Mouse (Mus musculus) heart, adult 10 weeks (tissue): ENCODE results near the gene Nme3. TPM values are rescaled to one million over a fixed set of nuclear protein-coding genes. Genes with fewer than 3 reads are reported as not detected.

Experiments
- polyA plus RNA-seq: library from polyadenylated mRNA; stranded (reverse); fragments of 350-450 nt; fragmentation: Illumina TruSeq; extraction: RNeasy Lipid Tissue Mini Kit (QIAGEN cat#74804); gene quantifications from one replicate; pipeline ENCODE4 v1.2.3, GENCODE M21; 2014; ENCODE audit warnings: low read depth, low replicate concordance

Nme3 gene
- polyA plus RNA-seq, result 30.4 TPM

GRCm38 (mm10) chr17:24896241-24896992 lies at the start of gene Nme3:
Gene Nme3 (plus strand): TSS chr17:24896500.

DNA sequence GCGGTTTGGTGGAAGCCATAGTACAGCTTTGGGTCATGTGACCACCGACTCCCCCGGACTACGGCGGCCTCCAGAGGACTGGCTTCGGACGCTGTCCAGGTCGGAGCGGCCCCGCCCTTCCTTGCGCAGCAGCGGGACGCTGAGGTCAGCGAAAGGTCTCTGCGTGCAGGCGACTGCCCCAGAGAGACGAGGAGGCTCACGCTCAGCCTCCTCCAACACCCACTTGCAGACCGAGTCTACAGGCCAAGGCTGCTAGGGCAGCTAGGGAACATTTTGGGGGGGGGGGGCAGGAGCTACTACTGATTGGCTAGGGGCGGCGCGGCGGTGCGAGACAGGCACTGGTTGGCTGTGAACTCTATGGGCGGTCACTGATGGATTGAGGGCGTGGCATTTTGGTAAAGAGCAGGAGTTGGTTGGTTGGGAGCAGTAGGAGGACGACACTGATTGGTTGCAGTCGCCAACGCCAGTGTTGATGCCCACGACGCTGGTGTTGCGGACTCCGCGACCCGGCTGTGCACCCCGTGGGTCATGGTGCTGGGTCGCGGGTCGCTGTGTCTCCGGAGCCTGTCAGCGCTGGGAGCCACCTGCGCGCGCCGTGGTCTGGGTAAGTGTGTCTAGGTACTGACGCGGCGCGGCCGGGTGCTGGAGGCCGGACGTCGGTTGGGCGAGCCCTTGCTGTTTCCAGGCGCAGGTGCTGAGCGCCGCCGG lies 46.1 kb upstream of the Nme3 start, which contains the start of gene Fahd1:
Gene Fahd1 (minus strand): TSS at position 300 of the 708 bp plus-strand sequence.

DNA sequence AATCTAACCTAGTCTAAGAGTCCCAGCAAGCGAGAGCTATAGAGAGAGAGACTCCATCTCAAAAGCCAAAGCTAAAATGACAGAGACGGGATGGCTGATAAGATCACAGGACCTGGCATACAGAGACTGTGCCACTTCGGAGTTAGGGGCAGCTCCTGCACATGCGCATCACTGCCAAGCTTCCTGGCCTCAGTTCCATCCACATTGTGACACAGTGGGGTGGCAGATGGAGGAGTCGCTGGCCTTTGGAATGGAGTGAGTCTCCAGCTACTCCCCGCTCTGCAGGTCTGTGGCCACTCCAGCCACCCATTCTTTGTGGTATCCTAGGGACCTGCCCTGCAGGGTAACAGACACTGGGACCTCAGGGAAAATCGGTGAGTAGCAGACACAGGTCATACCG lies 30.5 kb upstream of the Nme3 start, which contains the start of gene Igfals:
Gene Igfals (plus strand): TSS at position 222 of the 400 bp plus-strand sequence.

GRCm38 (mm10) chr17:24886134-24886931 lies 10.0 kb upstream of the Nme3 start, which contains the start of the genes Nubp2 and Spsb3:
Gene Nubp2 (minus strand): TSS chr17:24886349.
Gene Spsb3 (plus strand): TSS chr17:24886643.

GRCm38 (mm10) chr17:24894995-24895547 lies 1.2 kb upstream of the Nme3 start, which contains the start of the genes Eme2 and Mrps34:
Gene Eme2 (minus strand): TSS chr17:24895087.
Gene Mrps34 (plus strand): TSS chr17:24895116.

DNA sequence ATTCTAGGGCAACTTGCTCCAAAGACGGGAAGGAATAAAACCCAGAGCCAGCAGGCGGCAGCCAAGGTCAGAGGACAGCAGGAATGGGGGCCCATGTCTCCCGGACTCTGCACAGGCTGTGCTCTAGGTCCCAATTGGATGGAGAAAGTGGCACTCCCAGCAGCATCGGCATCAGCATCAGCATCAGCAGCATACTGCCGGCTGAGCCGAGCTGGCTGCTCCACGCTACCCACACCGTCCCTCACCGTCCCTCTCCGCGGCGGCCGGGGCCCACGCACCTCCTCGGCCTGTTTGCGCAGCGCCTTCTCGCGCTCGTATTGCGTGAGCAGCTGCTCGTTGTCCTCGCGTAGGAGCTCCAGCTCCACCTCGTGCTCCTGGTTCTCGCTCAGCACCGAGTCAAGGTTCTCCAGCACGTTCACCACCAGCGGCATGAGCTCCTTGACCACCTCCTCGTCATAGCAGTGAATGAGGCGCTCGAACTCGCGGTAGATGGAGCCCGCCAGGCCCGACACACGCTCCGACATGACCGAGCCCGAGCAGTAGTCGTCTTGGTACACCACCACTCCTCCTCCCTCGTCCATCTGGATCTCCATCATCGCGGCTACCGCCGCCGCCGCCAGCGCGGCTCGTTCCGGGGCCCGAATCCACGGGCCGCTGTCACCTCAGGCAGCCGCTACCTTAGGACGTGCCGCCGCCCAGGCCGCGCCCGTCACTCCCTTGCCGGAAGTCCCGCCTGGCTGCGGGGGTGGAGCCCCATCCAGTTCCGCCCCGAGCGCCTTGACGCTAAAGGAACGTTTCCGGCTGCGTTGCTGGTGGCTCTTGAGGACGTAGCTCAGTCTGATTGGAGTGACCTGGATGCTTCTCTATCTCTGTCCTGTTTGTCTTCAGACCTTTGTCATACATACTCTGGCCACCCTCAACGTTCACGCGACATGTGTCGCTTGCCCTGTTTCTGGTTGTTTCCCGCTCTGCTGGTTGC lies 40.2 kb downstream of the Nme3 start, which contains the start of gene Mapk8ip3:
Gene Mapk8ip3 (minus strand): TSS at position 719 of the 979 bp plus-strand sequence.

Other genes with a start within 250 kb of the Nme3 start
- 115 TPM for gene Slc9a3r2, start 246.2 kb upstream of the Nme3 start, polyA plus RNA-seq
- gene Npw, start 238.0 kb upstream of the Nme3 start, polyA plus RNA-seq, result not detected
- gene Zfp598, start 226.8 kb upstream of the Nme3 start, polyA plus RNA-seq, result 18.8 TPM
- 0.31 TPM for gene Syngr3, start 206.5 kb upstream of the Nme3 start, polyA plus RNA-seq
- 18.9 TPM for gene Gfer, start 200.3 kb upstream of the Nme3 start, polyA plus RNA-seq
- gene Noxo1, start 200.3 kb upstream of the Nme3 start, polyA plus RNA-seq, result 1.2 TPM
- gene Tbl3, start 188.8 kb upstream of the Nme3 start, polyA plus RNA-seq, result 18.8 TPM
- gene Rnf151, start 178.4 kb upstream of the Nme3 start, polyA plus RNA-seq, result not detected
- 1,388 TPM for gene Rps2, start 178.4 kb upstream of the Nme3 start, polyA plus RNA-seq
- gene Ndufb10, start 172.0 kb upstream of the Nme3 start, polyA plus RNA-seq, result 1,266 TPM
- 333 TPM for gene Rpl3l, start 168.7 kb upstream of the Nme3 start, polyA plus RNA-seq
- gene Msrb1, start 159.9 kb upstream of the Nme3 start, polyA plus RNA-seq, result 139 TPM
- gene Hs3st6, start 143.5 kb upstream of the Nme3 start, polyA plus RNA-seq, result not detected
- gene Meiob, start 92.2 kb upstream of the Nme3 start, polyA plus RNA-seq, result 0.26 TPM
- 79.8 TPM for gene Hagh, start 56.4 kb upstream of the Nme3 start, polyA plus RNA-seq
- gene Fahd1, start 46.1 kb upstream of the Nme3 start, polyA plus RNA-seq, result 77.3 TPM
- gene Igfals, start 30.5 kb upstream of the Nme3 start, polyA plus RNA-seq, result 8.5 TPM
- 22.1 TPM for gene Nubp2, start 10.2 kb upstream of the Nme3 start, polyA plus RNA-seq
- 35.8 TPM for gene Spsb3, start 9.9 kb upstream of the Nme3 start, polyA plus RNA-seq
- gene Eme2, start 1.4 kb upstream of the Nme3 start, polyA plus RNA-seq, result 15.4 TPM
- gene Mrps34, start 1.4 kb upstream of the Nme3 start, polyA plus RNA-seq, result 86.1 TPM
- gene Mapk8ip3, start 40.5 kb downstream of the Nme3 start, polyA plus RNA-seq, result 67.2 TPM
- gene Jpt2, start 64.2 kb downstream of the Nme3 start, polyA plus RNA-seq, result 6.5 TPM
- gene Cramp1l, start 119.3 kb downstream of the Nme3 start, polyA plus RNA-seq, result 8.1 TPM
- gene Ift140, start 119.6 kb downstream of the Nme3 start, polyA plus RNA-seq, result 5.2 TPM
- 49.6 TPM for gene Tmem204, start 187.1 kb downstream of the Nme3 start, polyA plus RNA-seq
- gene Telo2, start 219.5 kb downstream of the Nme3 start, polyA plus RNA-seq, result 17.6 TPM
- not detected for gene Ptx4, start 224.3 kb downstream of the Nme3 start, polyA plus RNA-seq
- 22.7 TPM for gene Clcn7, start 236.9 kb downstream of the Nme3 start, polyA plus RNA-seq